Mouse (Mus musculus): Measurements from ENCODE around the gene Atp7b. TPM values are rescaled to one million over a fixed set of nuclear protein-coding genes. Genes with fewer than 3 reads are reported as not detected.

Gene Atp7b
- polyA plus RNA-seq, 1 experiment from 2014 or later = 11.1 TPM

GRCm38 (mm10) chr8:22013034-22013707, 46.9 kb downstream of the Atp7b start:
- no peak overlapping the region for H3K9ac ChIP-seq (ENCODE audit: low read length)
- no peaks in the 10 kb centered on the region for H3K27me3 ChIP-seq (ENCODE audit: control insufficient read depth, insufficient read depth, low read length)
- 76% methylated on average over 24 of the region's 24 CpGs for WGBS
- no peaks in the 10 kb centered on the region for H3K9me3 ChIP-seq (replicated peaks; ENCODE audit: control insufficient read depth, low read length)
- ATAC-seq (ENCODE audit: insufficient read depth, low FRiP score) = peak; percentile 54; the same call in 1 of the 2 replicates
- H3K27ac ChIP-seq (ENCODE audit: low read length) = no peak overlapping the region
- no peak overlapping the region for H3K4me3 ChIP-seq (replicated peaks; ENCODE audit: low read length)
- no peaks in the 10 kb centered on the region for H3K4me1 ChIP-seq (ENCODE audit: control insufficient read depth, insufficient read depth, low read length)
- H3K4me2 ChIP-seq (ENCODE audit: low read depth, low read length) = no peak overlapping the region
- no peaks in the 10 kb centered on the region for H3K36me3 ChIP-seq (ENCODE audit: control insufficient read depth, insufficient read depth, low read length)

GRCm38 (mm10) chr8:22009403-22009802, 50.7 kb downstream of the Atp7b start:
- Histone ChIP-seq H3K27me3 (ENCODE audit: control insufficient read depth, insufficient read depth, low read length) (no peaks in the 10 kb centered on the region), H3K4me3 (replicated peaks; ENCODE audit: low read length) (no peak overlapping the region), H3K4me2 (ENCODE audit: low read depth, low read length) (no peak overlapping the region), H3K36me3 (ENCODE audit: control insufficient read depth, insufficient read depth, low read length) (no peaks in the 10 kb centered on the region), H3K9ac (ENCODE audit: low read length) (no peak overlapping the region), H3K4me1 (ENCODE audit: control insufficient read depth, insufficient read depth, low read length) (no peaks in the 10 kb centered on the region), H3K27ac (ENCODE audit: low read length) (no peak overlapping the region), H3K9me3 (replicated peaks; ENCODE audit: control insufficient read depth, low read length) (no peaks in the 10 kb centered on the region)
- ATAC-seq (ENCODE audit: insufficient read depth, low FRiP score) = no peak
- 71% methylated on average over 3 of the region's 3 CpGs for WGBS

- WGBS = 75% methylated on average over 6 of the region's 6 CpGs
- H3K36me3 ChIP-seq (ENCODE audit: control insufficient read depth, insufficient read depth, low read length) = no peaks in the 10 kb centered on the region
- no peaks in the 10 kb centered on the region for H3K9me3 ChIP-seq (replicated peaks; ENCODE audit: control insufficient read depth, low read length)
- H3K27ac ChIP-seq (ENCODE audit: low read length) = no peak overlapping the region
- H3K4me3 ChIP-seq (replicated peaks; ENCODE audit: low read length) = no peak overlapping the region
- H3K4me2 ChIP-seq (ENCODE audit: low read depth, low read length) = no peak overlapping the region
- no peaks in the 10 kb centered on the region for H3K27me3 ChIP-seq (ENCODE audit: control insufficient read depth, insufficient read depth, low read length)
- H3K9ac ChIP-seq (ENCODE audit: low read length) = no peak overlapping the region
- no peak for ATAC-seq (ENCODE audit: insufficient read depth, low FRiP score)
- H3K4me1 ChIP-seq (ENCODE audit: control insufficient read depth, insufficient read depth, low read length) = no peaks in the 10 kb centered on the region
Measured at GRCm38 (mm10) chr8:22006423-22006822, 53.7 kb downstream of the Atp7b start.

GRCm38 (mm10) chr8:22004750-22005522, 55.2 kb downstream of the Atp7b start:
- Histone ChIP-seq H3K9me3 (replicated peaks; ENCODE audit: control insufficient read depth, low read length) (no peaks in the 10 kb centered on the region), H3K4me2 (ENCODE audit: low read depth, low read length) (no peak overlapping the region), H3K4me1 (ENCODE audit: control insufficient read depth, insufficient read depth, low read length) (no peaks in the 10 kb centered on the region), H3K27me3 (ENCODE audit: control insufficient read depth, insufficient read depth, low read length) (no peaks in the 10 kb centered on the region), H3K4me3 (replicated peaks; ENCODE audit: low read length) (no peak overlapping the region), H3K9ac (ENCODE audit: low read length) (no peak overlapping the region), H3K36me3 (ENCODE audit: control insufficient read depth, insufficient read depth, low read length) (no peaks in the 10 kb centered on the region), H3K27ac (ENCODE audit: low read length) (no peak overlapping the region)
- no peak for ATAC-seq (ENCODE audit: insufficient read depth, low FRiP score)
- 78% methylated on average over 14 of the region's 14 CpGs for WGBS

GRCm38 (mm10) chr8:21995181-21995580, 64.9 kb downstream of the Atp7b start:
- 37% methylated on average over 3 of the region's 3 CpGs for whole genome bisulfite sequencing
- Histone ChIP-seq H3K4me1 (ENCODE audit: control insufficient read depth, insufficient read depth, low read length) (no peaks in the 10 kb centered on the region), H3K27me3 (ENCODE audit: control insufficient read depth, insufficient read depth, low read length) (no peaks in the 10 kb centered on the region), H3K4me3 (replicated peaks; ENCODE audit: low read length) (no peak overlapping the region), H3K36me3 (ENCODE audit: control insufficient read depth, insufficient read depth, low read length) (no peaks in the 10 kb centered on the region), H3K27ac (ENCODE audit: low read length) (no peak overlapping the region), H3K4me2 (ENCODE audit: low read depth, low read length) (no peak overlapping the region), H3K9me3 (replicated peaks; ENCODE audit: control insufficient read depth, low read length) (no peaks in the 10 kb centered on the region), H3K9ac (ENCODE audit: low read length) (no peak overlapping the region)
- no peak for ATAC-seq (ENCODE audit: insufficient read depth, low FRiP score)

GRCm38 (mm10) chr8:21992184-21992583, 67.9 kb downstream of the Atp7b start:
- Histone ChIP-seq H3K4me1 (ENCODE audit: control insufficient read depth, insufficient read depth, low read length) (no peaks in the 10 kb centered on the region), H3K27ac (ENCODE audit: low read length) (no peak overlapping the region), H3K27me3 (ENCODE audit: control insufficient read depth, insufficient read depth, low read length) (no peaks in the 10 kb centered on the region), H3K9me3 (replicated peaks; ENCODE audit: control insufficient read depth, low read length) (no peaks in the 10 kb centered on the region), H3K9ac (ENCODE audit: low read length) (no peak overlapping the region), H3K4me3 (replicated peaks; ENCODE audit: low read length) (no peak overlapping the region), H3K4me2 (ENCODE audit: low read depth, low read length) (no peak overlapping the region), H3K36me3 (ENCODE audit: control insufficient read depth, insufficient read depth, low read length) (no peaks in the 10 kb centered on the region)
- WGBS = 20% methylated on average over 6 of the region's 6 CpGs
- 0 out of 2 replicates have a peak, but pooled peaks have one; percentile 47 for ATAC-seq (ENCODE audit: insufficient read depth, low FRiP score)

- Histone ChIP-seq H3K9me3 (replicated peaks; ENCODE audit: control insufficient read depth, low read length) (no peaks in the 10 kb centered on the region), H3K4me1 (ENCODE audit: control insufficient read depth, insufficient read depth, low read length) (no peaks in the 10 kb centered on the region), H3K4me2 (ENCODE audit: low read depth, low read length) (no peak overlapping the region), H3K27me3 (ENCODE audit: control insufficient read depth, insufficient read depth, low read length) (no peaks in the 10 kb centered on the region), H3K9ac (ENCODE audit: low read length) (no peak overlapping the region), H3K4me3 (replicated peaks; ENCODE audit: low read length) (no peak overlapping the region), H3K27ac (ENCODE audit: low read length) (no peak overlapping the region), H3K36me3 (ENCODE audit: control insufficient read depth, insufficient read depth, low read length) (no peaks in the 10 kb centered on the region)
- ATAC-seq (ENCODE audit: insufficient read depth, low FRiP score) = no peak
- WGBS = 66% methylated on average over 8 of the region's 8 CpGs
Measured at GRCm38 (mm10) chr8:21981664-21982337, 78.3 kb downstream of the Atp7b start.

GRCm38 (mm10) chr8:21978193-21978592, 81.9 kb downstream of the Atp7b start:
- ATAC-seq (ENCODE audit: insufficient read depth, low FRiP score) = no peak
- Histone ChIP-seq H3K4me2 (ENCODE audit: low read depth, low read length) (no peak overlapping the region), H3K4me3 (replicated peaks; ENCODE audit: low read length) (no peak overlapping the region), H3K27me3 (ENCODE audit: control insufficient read depth, insufficient read depth, low read length) (no peaks in the 10 kb centered on the region), H3K36me3 (ENCODE audit: control insufficient read depth, insufficient read depth, low read length) (no peaks in the 10 kb centered on the region), H3K4me1 (ENCODE audit: control insufficient read depth, insufficient read depth, low read length) (no peaks in the 10 kb centered on the region), H3K9ac (ENCODE audit: low read length) (no peak overlapping the region), H3K9me3 (replicated peaks; ENCODE audit: control insufficient read depth, low read length) (no peaks in the 10 kb centered on the region), H3K27ac (ENCODE audit: low read length) (no peak overlapping the region)
- 62% methylated on average over 4 of the region's 4 CpGs for whole genome bisulfite sequencing

GRCm38 (mm10) chr8:21969475-21969874, 90.6 kb downstream of the Atp7b start, which contains the start of gene Ccdc70:
Gene Ccdc70 (plus strand): TSS chr8:21969775.
- H3K36me3 ChIP-seq (ENCODE audit: control insufficient read depth, insufficient read depth, low read length) = no peaks in the 10 kb centered on the region
- no peaks in the 10 kb centered on the region for H3K4me1 ChIP-seq (ENCODE audit: control insufficient read depth, insufficient read depth, low read length)
- H3K4me3 ChIP-seq (replicated peaks; ENCODE audit: low read length) = no peak within 1 kb of the TSS
- H3K4me2 ChIP-seq (ENCODE audit: low read depth, low read length) = no peak within 1 kb of the TSS
- H3K9me3 ChIP-seq (replicated peaks; ENCODE audit: control insufficient read depth, low read length) = no peaks in the 10 kb centered on the region
- no peak within 1 kb of the TSS for H3K27ac ChIP-seq (ENCODE audit: low read length)
- WGBS = 65% methylated on average over 3 of the region's 3 CpGs
- no peaks in the 10 kb centered on the region for H3K27me3 ChIP-seq (ENCODE audit: control insufficient read depth, insufficient read depth, low read length)
- no peak for ATAC-seq (ENCODE audit: insufficient read depth, low FRiP score)
- no peak within 1 kb of the TSS for H3K9ac ChIP-seq (ENCODE audit: low read length)
